8 mouse cellular contexts compared by ENCODE assay signal in genomic region chr5:112270764-112271541, GRCm38 (mm10). TPM values are rescaled to one million over a fixed set of nuclear protein-coding genes. Genes with fewer than 3 reads are reported as not detected.
DNase-seq lines count a peak whose midpoint lies in the region; ATAC-seq and TF ChIP-seq lines count a peak whose summit lies in the region.

No protein-coding gene starts in this region.

- H3K4me1 ChIP-seq in midbrain, embryonic 11.5 days (ENCODE audit: control insufficient read depth, insufficient read depth, low read length) = peaks cover 10% of the 10 kb centered on the region; the same call in 1 of the 2 replicates

- H3K79me3 ChIP-seq in C2C12 (ENCODE audit: low read depth) = no peaks in the 10 kb centered on the region

- no peak overlapping the region for H3ac ChIP-seq in C2C12 (ENCODE audit: control insufficient read depth, insufficient read length, low read depth)

- peak; percentile 52; the same call in 1 of the 2 replicates for ATAC-seq in midbrain, embryonic 11.5 days (ENCODE audit: low FRiP score)

- 0 out of 2 replicates have a peak overlapping the region, but pooled peaks have one; percentile 11 for H3K4me2 ChIP-seq in midbrain, embryonic 11.5 days

- no peaks in the 10 kb centered on the region for H3K79me2 ChIP-seq in C2C12 (ENCODE audit: control insufficient read depth, insufficient read depth)

- intact Hi-C loops in heart, postnatal 10 days (cut with DNase I) = no loop called here

- peak; percentile 63 to 65 for DNase-seq in adrenal gland, adult (ENCODE audit: inconsistent age in 2 of 2, low spot score in 1 of 2)
- no peak for DNase-seq in adrenal gland, postnatal 25 days
- DNase-seq in forelimb bud, embryonic 11.5 days (ENCODE audit: low read depth, low spot score) = peak; percentile 14
- peak; percentile 90 for DNase-seq in midbrain, embryonic 11.5 days (ENCODE audit: low spot score, missing footprints)
- peak; percentile 63 for DNase-seq in splenic B cell, adult 2 months (ENCODE audit: low read depth, low spot score)
- DNase-seq in heart, postnatal 10 days = no peak
- no peak for DNase-seq in adrenal gland, adult 8-10 months

- no peak for TF ChIP-seq CTCF in C2C12 (IDR thresholded peaks at IDR 0.05; ENCODE audit: control insufficient read depth, insufficient read depth, insufficient read length)

- no peaks in the 10 kb centered on the region for H3K9me3 ChIP-seq in midbrain, embryonic 11.5 days (ENCODE audit: control insufficient read depth, low read length)

- H3K9ac ChIP-seq in midbrain, embryonic 11.5 days (ENCODE audit: low read length) = no peak overlapping the region

- H3K36me3 ChIP-seq in C2C12 (ENCODE audit: control insufficient read depth, insufficient read depth) = no peaks in the 10 kb centered on the region
- no peaks in the 10 kb centered on the region for H3K36me3 ChIP-seq in midbrain, embryonic 11.5 days (ENCODE audit: control insufficient read depth, insufficient read depth, low read length)
- no peaks in the 10 kb centered on the region for H3K36me3 ChIP-seq in splenic B cell, adult 2 months (ENCODE audit: control insufficient read depth, insufficient read depth, low read length, poor library complexity, severe bottlenecking)

- peak overlapping the region; percentile 54; the same call in 1 of the 2 replicates for H3K27ac ChIP-seq in midbrain, embryonic 11.5 days (ENCODE audit: low read depth, low read length)

- WGBS in midbrain, embryonic 11.5 days = 47% methylated on average over 24 of the region's 24 CpGs

- no peaks in the 10 kb centered on the region for H3K27me3 ChIP-seq in C2C12 (ENCODE audit: control insufficient read depth, insufficient read depth, insufficient read length)
- H3K27me3 ChIP-seq in midbrain, embryonic 11.5 days (ENCODE audit: control insufficient read depth, insufficient read depth, low read length) = peaks cover 2% of the 10 kb centered on the region; the same call in 1 of the 2 replicates
- no peaks in the 10 kb centered on the region for H3K27me3 ChIP-seq in splenic B cell, adult 2 months (ENCODE audit: control insufficient read depth, insufficient read depth, low read length, poor library complexity, severe bottlenecking)

- H3K4me3 ChIP-seq in C2C12 (ENCODE audit: insufficient read depth, poor library complexity, severe bottlenecking) = no peak overlapping the region
- H3K4me3 ChIP-seq in midbrain, embryonic 11.5 days (ENCODE audit: low read depth, low read length) = no peak overlapping the region

TF ChIP-seq in C2C12, 6 proteins besides CTCF, POLR2A, EP300 and RAD21:
- TF ChIP-seq MYOD1 (IDR thresholded peaks at IDR 0.05; ENCODE audit: control insufficient read depth, insufficient read length, low read depth) (peak; percentile 97), MAX (IDR thresholded peaks at IDR 0.05) (peak; percentile 21), CEBPB (IDR thresholded peaks at IDR 0.05; ENCODE audit: low read depth) (no peak)

RNA-seq across cellular contexts. Expression of gene Tpst2, which starts 5.5 kb away (rescaled TPM):
- total RNA-seq in adrenal gland, postnatal 25 days (2021) = 144 and 210 TPM in 2 replicates
- 155 TPM for polyA plus RNA-seq in C2C12 (2012; fragmentation: generic; extraction: Trizol)
- 29.3 and 33.5 TPM in 2 replicates for polyA plus RNA-seq in midbrain, embryonic 11.5 days (2014; fragmentation: Nextera tagmentation; extraction: Ambion mirVana)
- 10 to 100 TPM; 48.3 to 61.0 TPM for total RNA-seq in heart, postnatal 10 days (2021)
- 100 to 1,000 TPM; 143 to 211 (median 173) TPM for total RNA-seq in adrenal gland, adult 8-10 months (2022)

RNA-seq across cellular contexts. Expression of gene Crybb1, which starts 15.3 kb away (rescaled TPM):
- 1.1 and 2.7 TPM in 2 replicates for total RNA-seq in adrenal gland, postnatal 25 days (2021)
- polyA plus RNA-seq in C2C12 (2012; fragmentation: generic; extraction: Trizol) = 0.06 TPM
- polyA plus RNA-seq in midbrain, embryonic 11.5 days (2014; fragmentation: Nextera tagmentation; extraction: Ambion mirVana) = 0.29 and 0.84 TPM in 2 replicates
- total RNA-seq in heart, postnatal 10 days (2021) = under 1 TPM; 0.35 to 0.81 TPM
- 1 to 10 TPM in 3 of 4 experiments, under 1 TPM in 1; 0.74 to 7.0 (median 2.6) TPM for total RNA-seq in adrenal gland, adult 8-10 months (2022)

RNA-seq across cellular contexts. Expression of gene Cryba4, which starts 18.6 kb away (rescaled TPM):
- total RNA-seq in adrenal gland, postnatal 25 days (2021) = 14.8 and 16.5 TPM in 2 replicates
- polyA plus RNA-seq in C2C12 (2012; fragmentation: generic; extraction: Trizol) = 1.9 TPM
- 0.52 and 2.0 TPM in 2 replicates for polyA plus RNA-seq in midbrain, embryonic 11.5 days (2014; fragmentation: Nextera tagmentation; extraction: Ambion mirVana)
- 1 to 10 TPM; 3.1 to 3.2 TPM for total RNA-seq in heart, postnatal 10 days (2021)
- total RNA-seq in adrenal gland, adult 8-10 months (2022) = 100 to 1,000 TPM in 1 of 4 experiments, 10 to 100 TPM in 3; 42.1 to 126 (median 66.3) TPM

RNA-seq across cellular contexts. Expression of gene Tfip11, which starts 55.2 kb away (rescaled TPM):
- 33.3 and 38.6 TPM in 2 replicates for total RNA-seq in adrenal gland, postnatal 25 days (2021)
- polyA plus RNA-seq in C2C12 (2012; fragmentation: generic; extraction: Trizol) = 44.9 TPM
- polyA plus RNA-seq in midbrain, embryonic 11.5 days (2014; fragmentation: Nextera tagmentation; extraction: Ambion mirVana) = 22.1 and 25.8 TPM in 2 replicates
- total RNA-seq in heart, postnatal 10 days (2021) = 10 to 100 TPM; 19.2 to 22.0 TPM
- 10 to 100 TPM; 36.2 to 44.0 (median 38.9) TPM for total RNA-seq in adrenal gland, adult 8-10 months (2022)

Comparison
In these comparisons a context has a peak if more than half of its experiments do, and no peak if none do; other contexts are left out.
1. DNase-seq: peak in adrenal gland, adult (2 of 2), forelimb bud, embryonic 11.5 days (single experiment), midbrain, embryonic 11.5 days (single experiment) and splenic B cell, adult 2 months (single experiment); none in adrenal gland, postnatal 25 days (single experiment), heart, postnatal 10 days (0 of 2) and adrenal gland, adult 8-10 months (single experiment).